Mouse (Mus musculus) CH12.LX (cell line): Measurements from ENCODE around the gene Atxn7l3.

Experiments
- CTCF ChIP-seq, 2 experiments: IDR thresholded peaks in 1 of 2; conservative IDR thresholded peaks in 1 of 2; 2 replicates each; pipeline ENCODE4 v1.5.1; 2011 to 2012; ENCODE audit warnings: low read depth in 2 of 2, low read length in 2 of 2, improper control_type of control experiment in 1 of 2, inconsistent platforms in 1 of 2, mild to moderate bottlenecking in 1 of 2, moderate library complexity in 1 of 2
- HCFC1 ChIP-seq: IDR thresholded peaks from 2 replicates; pipeline ENCODE4 v1.6.1; 2012; ENCODE audit warnings: low read depth, mild to moderate bottlenecking, inconsistent platforms, low read length, improper control_type of control experiment
- JUN ChIP-seq: IDR thresholded peaks from 2 replicates; pipeline ENCODE4 v1.6.1; 2011; ENCODE audit warnings: low read depth, mild to moderate bottlenecking, low read length, improper control_type of control experiment, moderate library complexity; ENCODE audit not compliant: insufficient read depth
- KAT2A ChIP-seq: IDR thresholded peaks from 2 replicates; pipeline ENCODE4 v1.6.1; 2012; ENCODE audit warnings: low read length, improper control_type of control experiment, inconsistent platforms; ENCODE audit not compliant: insufficient replicate concordance
- MEF2A ChIP-seq: IDR thresholded peaks from 2 replicates; pipeline ENCODE4 v1.6.1; 2014; ENCODE audit warnings: low read depth, mild to moderate bottlenecking, inconsistent platforms, low read length, improper control_type of control experiment, borderline replicate concordance
- POLR2A ChIP-seq: IDR thresholded peaks from 2 replicates; pipeline ENCODE4 v1.6.1; 2011; ENCODE audit warnings: low read depth, mild to moderate bottlenecking, improper control_type of control experiment, low read length
- TCF12 ChIP-seq: IDR thresholded peaks from 2 replicates; pipeline ENCODE4 v1.6.1; 2014; ENCODE audit warnings: low read depth, mild to moderate bottlenecking, inconsistent platforms, low read length, improper control_type of control experiment
- ZNF384 ChIP-seq: IDR thresholded peaks from 2 replicates; pipeline ENCODE4 v1.6.1; 2012; ENCODE audit warnings: low read depth, low read length, improper control_type of control experiment, inconsistent platforms

- peak; percentile 77 for TF ChIP-seq TCF12
- TF ChIP-seq POLR2A, result peak; percentile 89
- TF ChIP-seq CTCF (conservative IDR thresholded peaks at IDR 0.05 in 1 of 2, IDR thresholded peaks at IDR 0.05 in 1 of 2; ENCODE audit: low read depth in 2 of 2, low read length in 2 of 2), result peak; percentile 39 to 87; a peak in 3 of 4 replicates
- TF ChIP-seq MEF2A, result peak; percentile 48; the same call in 1 of the 2 replicates
- peak; percentile 88 for TF ChIP-seq ZNF384
- TF ChIP-seq JUN, result no peak
- TF ChIP-seq KAT2A, result peak; percentile 68; the same call in 1 of the 2 replicates
- peak; percentile 79 for TF ChIP-seq HCFC1
These were observed 47.7 kb downstream of the Atxn7l3 start, which contains the start of gene BC030867 for GRCm38 (mm10) chr11:102248630-102249230.
